Mouse (Mus musculus): ENCODE measurements around the gene Fosb. TPM values are rescaled to one million over a fixed set of nuclear protein-coding genes. Genes with fewer than 3 reads are reported as not detected.
A peak's percentile ranks its signal among the peaks of the same experiment; 100 is the strongest.
"Not testable (repeated sequence)": the region's sequence is repeated elsewhere in the genome, so short reads cannot be mapped to it uniquely, and the experiment has no call there.

The Fosb gene
- total RNA-seq, 2 experiments from 2014 or later = 20.9 to 54.7 TPM

DNA sequence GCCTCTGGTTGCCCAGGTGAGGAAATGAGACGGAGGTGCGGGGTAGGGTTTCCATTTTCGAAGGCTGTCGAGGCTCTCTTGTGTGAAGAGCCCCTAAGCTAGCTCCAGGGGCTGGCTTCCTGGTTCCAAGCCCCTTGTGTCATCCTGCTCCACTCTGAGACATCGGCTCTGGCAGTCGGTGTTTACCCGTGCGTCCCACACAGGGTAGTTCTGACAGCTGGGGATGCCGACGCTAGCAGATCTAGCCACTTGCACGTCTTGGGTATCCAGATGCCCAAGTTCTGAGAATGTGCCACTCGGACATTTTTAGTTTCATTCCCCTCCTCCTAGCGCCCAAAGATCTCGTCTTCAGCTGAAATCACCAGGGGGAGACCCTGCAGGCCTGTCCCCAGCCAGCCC, 26.4 kb downstream of the Fosb start:
- peak in 1 of 2 experiments; percentile 46 for DNase-seq (ENCODE audit: low spot score in 2 of 2)

- DNase-seq (ENCODE audit: low spot score in 2 of 2) = peak; percentile 34 to 47
Observed at GRCm38 (mm10) chr7:19282791-19283405, 27.0 kb downstream of the Fosb start.

GRCm38 (mm10) chr7:19282385-19282784, 27.5 kb downstream of the Fosb start, which contains the start of gene Rtn2:
Gene Rtn2, plus strand, starts transcription at chr7:19282624.
- peak; percentile 80 to 81 for DNase-seq (ENCODE audit: low spot score in 2 of 2)

DNA sequence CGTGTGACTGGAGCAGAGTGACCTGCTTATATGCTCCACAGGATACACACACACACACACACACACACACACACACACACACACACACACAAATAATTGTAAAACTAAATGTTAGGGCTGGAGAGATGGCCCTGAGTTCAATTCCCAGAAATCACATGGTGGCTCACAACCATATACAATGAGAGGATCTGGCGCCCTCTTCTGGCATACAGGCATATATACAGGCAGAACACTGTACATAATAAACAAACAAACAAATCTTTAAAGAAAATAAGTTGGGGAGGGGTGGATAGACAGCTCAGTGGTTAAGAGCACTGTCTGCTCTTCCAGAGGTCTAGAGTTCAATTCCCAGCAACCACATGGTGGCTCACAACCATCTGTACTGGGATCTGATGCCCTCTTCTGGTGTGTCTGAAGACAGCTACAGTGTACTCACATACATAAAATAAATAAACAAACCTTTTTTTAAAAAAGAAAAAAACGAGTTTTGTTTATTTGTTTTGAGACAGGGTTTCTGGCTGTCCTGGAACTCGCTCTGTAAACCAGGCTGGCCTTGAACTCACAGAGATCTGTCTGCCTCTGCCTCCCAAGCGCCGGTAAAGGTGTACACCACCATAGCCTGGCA, 28.1 kb downstream of the Fosb start:
- DNase-seq (ENCODE audit: low spot score in 2 of 2) = not testable (repeated sequence)

DNA sequence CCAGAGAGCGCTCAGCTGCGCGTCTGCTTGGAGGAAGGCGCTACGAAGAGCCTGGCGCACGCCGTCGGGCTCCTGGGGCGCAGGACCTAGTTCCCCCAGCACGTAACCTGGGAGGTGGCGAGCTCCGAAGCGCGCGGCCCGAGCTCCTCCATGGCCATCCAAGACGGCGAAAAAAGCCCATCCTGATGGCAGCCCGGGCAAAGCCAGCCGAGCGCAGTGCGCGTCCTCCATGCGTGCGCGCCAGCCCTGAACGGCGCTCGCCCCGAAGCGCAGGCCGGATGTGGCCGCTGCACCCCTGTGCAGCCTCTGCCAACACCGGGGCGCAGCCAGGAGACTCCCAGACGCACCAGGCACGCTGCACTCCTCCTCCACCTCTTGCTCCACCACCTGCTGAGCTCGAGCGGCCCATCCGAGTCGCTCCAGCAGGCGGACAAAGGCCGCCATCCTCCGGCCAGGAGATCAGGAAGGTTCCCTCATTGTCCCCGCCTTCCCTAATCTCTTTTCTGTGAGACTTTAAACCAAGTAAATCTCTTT, 30.2 kb downstream of the Fosb start, which contains the start of gene Ppm1n:
Ppm1n (minus strand) TSS at position 484 of the 534 bp plus-strand sequence.
- DNase-seq (ENCODE audit: low spot score in 2 of 2) = no peak

- no peak for DNase-seq (ENCODE audit: low spot score in 2 of 2)
Observed at GRCm38 (mm10) chr7:19279052-19279451, 30.8 kb downstream of the Fosb start.

DNA sequence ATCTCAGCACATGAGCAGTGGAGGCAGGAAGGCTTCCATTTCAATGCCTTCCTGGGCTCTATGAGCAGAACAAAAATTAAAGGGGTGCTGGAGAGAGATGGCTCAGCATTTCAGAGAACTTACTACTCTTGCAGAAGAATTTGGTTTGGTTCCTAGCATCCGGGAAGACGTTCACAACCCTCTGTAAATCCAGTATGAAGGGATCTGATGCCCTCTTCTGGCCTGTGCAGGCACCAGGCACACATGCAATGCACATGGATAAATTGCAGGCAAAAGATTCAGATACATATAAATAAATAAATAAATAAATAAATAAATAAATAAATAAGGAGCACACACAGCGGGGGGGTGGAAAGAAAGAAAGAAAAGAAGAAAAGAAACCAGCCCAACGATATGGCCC, 33.6 kb downstream of the Fosb start:
- DNase-seq (ENCODE audit: low spot score in 2 of 2) = no peak

GRCm38 (mm10) chr7:19272173-19272764, 37.6 kb downstream of the Fosb start:
- DNase-seq (ENCODE audit: low spot score in 2 of 2) = peak in 1 of 2 experiments; percentile 28

DNA sequence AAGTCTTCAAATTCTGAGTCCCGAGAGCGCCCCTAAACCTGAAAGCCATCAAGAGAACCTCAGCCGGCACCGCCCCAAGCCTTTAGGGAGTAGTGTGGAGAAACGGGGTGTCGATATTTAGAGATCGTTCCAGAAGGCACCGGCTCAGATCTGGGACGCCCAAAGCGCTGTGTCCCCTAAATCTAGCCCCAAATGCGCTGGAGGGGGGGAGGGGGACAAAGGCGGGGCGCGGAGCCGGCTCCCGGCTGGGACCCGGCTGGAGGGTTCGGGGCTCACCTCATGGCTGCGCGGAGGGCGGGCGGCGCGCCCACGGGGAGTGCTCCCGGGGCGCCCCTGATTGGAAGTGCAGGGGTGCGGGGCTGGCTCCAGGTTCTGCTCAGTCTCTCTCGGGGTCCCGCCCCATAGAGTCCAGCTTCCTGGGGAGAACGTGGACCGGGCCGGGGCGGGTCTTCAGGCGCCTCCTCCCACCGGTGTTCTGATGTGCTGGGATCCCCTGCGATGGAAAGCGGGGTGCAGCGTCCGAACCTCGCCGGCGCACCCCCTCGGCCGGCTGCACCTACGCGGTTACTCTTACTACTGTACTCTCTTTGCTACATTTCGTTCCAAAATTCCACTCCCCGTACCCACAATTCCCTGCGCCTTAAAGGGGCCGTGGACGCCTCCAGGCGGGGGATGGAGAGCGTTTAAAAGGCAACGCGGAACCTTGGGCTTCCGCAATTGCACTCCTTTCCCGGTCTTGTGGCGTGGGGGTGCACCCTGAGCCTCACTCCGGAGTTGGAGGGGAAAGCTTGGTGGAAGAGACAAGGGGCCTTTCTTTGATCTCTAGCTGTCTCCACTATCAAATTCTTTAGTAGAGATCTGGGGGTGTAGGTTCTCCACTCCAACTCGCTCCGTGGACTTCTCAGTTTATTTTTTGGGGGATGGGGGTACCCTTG, 38.3 kb downstream of the Fosb start, which contains the start of gene Vasp:
Vasp (minus strand) TSS at position 580 of the 935 bp plus-strand sequence.
- peak; percentile 88 to 89 for DNase-seq (ENCODE audit: low spot score in 2 of 2)

DNA sequence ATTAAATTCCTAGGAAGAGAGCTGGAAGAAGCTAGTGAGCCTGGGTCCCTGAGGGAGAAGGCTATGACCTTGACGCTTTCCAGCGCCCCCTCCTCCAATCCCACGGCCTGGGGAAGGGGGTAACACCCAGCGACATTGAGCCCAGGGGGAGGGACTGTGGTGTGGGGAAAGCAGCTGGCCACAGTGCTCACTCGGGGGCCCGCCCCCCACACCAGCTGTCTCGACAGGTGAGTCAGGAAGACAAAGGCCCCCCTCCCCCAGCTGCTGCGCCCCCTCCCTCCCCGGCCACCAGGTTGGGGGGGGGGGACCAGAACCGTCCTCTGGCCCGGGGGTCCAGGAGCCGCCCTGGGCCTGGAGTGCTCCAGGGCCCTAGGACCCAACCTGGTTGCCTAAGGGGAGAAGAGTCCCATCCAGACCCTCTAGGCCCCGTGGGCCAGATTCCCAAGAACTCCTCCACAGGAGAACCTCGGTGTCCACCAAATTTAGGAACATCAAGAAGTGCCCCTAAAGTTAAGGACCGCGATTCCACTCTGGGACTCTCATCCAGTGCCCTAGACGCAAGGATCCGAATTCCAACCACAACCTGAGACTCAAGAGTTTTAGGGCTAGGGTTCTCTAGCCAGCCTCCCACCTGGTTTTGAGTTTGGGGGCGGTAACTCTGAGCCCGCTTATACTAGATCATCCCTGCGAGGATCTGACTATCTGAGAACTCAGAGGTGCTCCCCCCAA, 39.2 kb downstream of the Fosb start:
- DNase-seq (ENCODE audit: low spot score in 2 of 2) = no peak

GRCm38 (mm10) chr7:19269721-19270441, 40.0 kb downstream of the Fosb start:
- no peak for DNase-seq (ENCODE audit: low spot score in 2 of 2)

GRCm38 (mm10) chr7:19268993-19269681, 40.7 kb downstream of the Fosb start:
- DNase-seq (ENCODE audit: low spot score in 2 of 2) = no peak

- no peak for DNase-seq (ENCODE audit: low spot score in 2 of 2)
Observed at GRCm38 (mm10) chr7:19267051-19267450, 42.8 kb downstream of the Fosb start.

DNA sequence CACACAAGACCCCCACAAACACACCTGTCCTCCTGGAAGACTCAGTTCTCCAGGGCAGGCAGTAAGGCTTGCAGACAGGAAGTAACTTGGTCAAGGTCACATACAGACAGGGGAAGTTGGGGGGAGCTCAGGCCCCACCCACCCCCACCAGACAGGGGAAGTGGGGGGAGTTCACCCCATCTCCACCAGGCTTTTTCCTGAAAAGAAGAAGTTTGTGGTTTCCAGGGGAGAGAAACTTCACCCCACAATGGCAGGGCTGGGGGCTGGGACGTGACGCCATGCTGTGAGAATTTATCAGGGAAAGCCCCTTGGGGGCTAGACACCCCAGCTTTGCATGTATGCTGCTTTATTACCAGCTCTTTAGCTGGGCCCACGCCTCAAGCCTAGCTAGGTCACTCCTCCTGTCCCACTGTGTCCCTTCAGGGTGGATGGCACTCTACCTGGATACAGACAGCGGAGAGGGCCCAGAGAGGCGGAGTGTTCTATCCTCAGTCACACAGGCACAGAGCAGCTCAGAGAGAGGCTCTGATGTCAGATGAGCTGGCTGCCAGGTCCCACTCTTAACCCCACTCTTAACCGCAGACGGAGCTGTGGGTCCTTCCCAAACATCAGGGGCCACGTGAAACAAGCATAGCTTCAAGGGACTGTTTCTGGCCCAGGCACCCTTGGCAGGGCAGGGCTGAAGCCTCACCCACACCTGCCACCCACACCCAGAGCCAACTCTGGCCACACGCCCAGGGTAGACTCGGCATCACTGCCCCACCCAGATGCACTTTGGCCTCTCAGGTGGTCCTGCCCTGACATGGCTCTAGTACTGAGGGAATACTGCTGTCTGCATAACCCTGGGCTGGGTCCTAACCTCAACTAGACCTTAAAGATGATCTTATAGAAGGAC, 43.7 kb downstream of the Fosb start:
- DNase-seq (ENCODE audit: low spot score in 2 of 2) = no peak

DNA sequence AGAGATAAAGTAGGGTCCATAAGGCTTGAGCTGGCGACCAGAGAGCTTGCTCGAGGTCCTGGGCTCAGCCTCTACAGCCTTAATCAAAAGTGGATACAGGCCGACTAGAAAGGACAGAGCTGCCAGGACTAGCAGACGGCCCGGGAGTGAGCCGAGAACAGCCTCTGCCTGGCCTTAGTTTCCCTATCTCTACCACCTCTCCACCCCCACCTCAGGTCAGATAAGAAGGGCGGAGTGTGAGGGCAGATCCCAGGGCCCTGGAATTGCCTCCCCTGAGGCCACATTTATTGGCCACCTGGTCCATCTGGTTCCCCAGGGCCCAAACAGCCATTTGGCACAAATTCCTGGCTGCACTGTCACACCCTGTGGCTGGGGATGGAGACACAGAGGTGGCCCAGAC, 44.7 kb downstream of the Fosb start:
- DNase-seq (ENCODE audit: low spot score in 2 of 2) = no peak

DNA sequence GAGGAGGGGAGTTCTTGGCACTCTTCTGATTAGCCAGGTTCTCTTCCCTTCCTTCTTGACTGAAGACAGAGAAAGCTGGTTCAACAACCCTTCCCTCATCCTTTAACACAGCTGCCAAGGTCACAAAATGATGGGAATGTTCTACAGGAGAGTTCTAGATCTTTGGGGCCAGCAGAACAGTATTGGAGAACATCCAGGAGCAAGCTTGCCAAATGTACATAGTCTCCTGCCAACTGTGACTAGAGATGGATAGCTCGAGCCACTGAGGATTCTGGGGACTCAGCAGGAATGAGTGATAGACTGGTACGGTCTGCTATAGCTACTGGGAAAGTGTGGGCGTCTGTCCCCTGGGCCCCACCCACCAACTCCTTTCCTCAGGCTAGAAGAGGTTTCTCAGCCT, 51.5 kb downstream of the Fosb start:
- DNase-seq (ENCODE audit: low spot score in 2 of 2) = no peak

DNA sequence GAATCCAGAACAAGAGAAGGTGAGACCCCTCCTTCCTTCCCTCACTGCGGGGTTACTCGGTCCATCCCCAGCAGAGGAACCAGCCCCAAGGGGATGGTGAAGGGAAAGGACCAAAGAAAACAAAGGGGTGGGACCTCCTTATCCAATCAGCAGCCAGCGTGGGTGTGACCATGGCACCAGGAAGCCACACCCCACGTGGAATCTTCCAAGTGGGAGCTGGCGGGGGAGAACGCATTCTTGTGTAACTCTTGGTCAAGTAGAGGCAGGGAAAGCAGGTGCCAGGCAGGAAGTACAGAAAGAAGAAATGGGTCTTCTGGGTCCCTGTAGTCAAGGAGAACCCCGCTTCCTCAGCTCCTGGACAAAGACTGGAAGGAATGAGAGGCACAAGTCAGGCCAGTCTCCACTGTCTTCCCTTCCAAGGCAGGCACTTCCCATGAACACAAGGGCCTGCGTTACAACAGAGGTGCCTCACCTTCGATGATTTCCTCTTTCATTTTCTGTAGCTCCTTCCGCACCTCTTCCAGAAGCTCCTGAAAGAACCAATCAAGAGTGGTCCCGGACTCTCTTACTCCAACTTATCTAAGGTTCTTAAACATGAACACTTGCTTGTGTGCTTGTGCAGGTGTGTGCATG, 52.3 kb downstream of the Fosb start:
- peak; percentile 34 to 51 for DNase-seq (ENCODE audit: low spot score in 2 of 2)
